Mouse (Mus musculus): ENCODE measurements around the gene Wdr66. TPM values are rescaled to one million over a fixed set of nuclear protein-coding genes. Genes with fewer than 3 reads are reported as not detected.

Wdr66 gene
- total and polyA plus RNA-seq, 3 experiments, result 0.21 to 0.34 (median 0.21) TPM

- H3K27ac ChIP-seq (ENCODE audit: insufficient read depth, low read depth), result peak overlapping the region; percentile 43
- peaks cover 7% of the 10 kb centered on the region for H3K27me3 ChIP-seq (replicated peaks)
- H3K79me2 ChIP-seq (replicated peaks; ENCODE audit: control insufficient read depth, extremely low read depth, insufficient read depth, poor library complexity, severe bottlenecking), result no peaks in the 10 kb centered on the region; the same call in 1 of the 2 replicates
- H3K4me1 ChIP-seq (ENCODE audit: control insufficient read depth in 1 of 2, insufficient read depth in 2 of 2), result peaks cover 13 to 48% of the 10 kb centered on the region in 2 experiments
- in situ Hi-C loops (cut with MboI; ENCODE audit: low pct_ligation_motif_present, low pct_unique_long_range_greater_than_20kb, low sequenced_read_pairs), result no loop called here
- DNase-seq (ENCODE audit: extremely low read depth), result peak; percentile 74
- peak overlapping the region; percentile 76 for H3K9ac ChIP-seq (ENCODE audit: insufficient read depth, low read depth)
- dilution Hi-C loops (cut with MboI; ENCODE audit: extremely low pct_ligation_motif_present, extremely low pct_unique_long_range_greater_than_20kb, low sequenced_read_pairs), result no loop called here
- no peaks in the 10 kb centered on the region for H3K9me3 ChIP-seq (replicated peaks; ENCODE audit: low read length)
- H3K4me2 ChIP-seq (ENCODE audit: insufficient read depth, low read depth, poor library complexity, severe bottlenecking), result peak overlapping the region; percentile 96
- TF ChIP-seq HCFC1 (IDR thresholded peaks at IDR 0.05; ENCODE audit: low read depth, low read length) (no peak), MYC (IDR thresholded peaks at IDR 0.05; ENCODE audit: low read depth, low read length) (peak; percentile 77), KAT2A (IDR thresholded peaks at IDR 0.05; ENCODE audit: insufficient replicate concordance, low read length) (no peak), RAD21 (IDR thresholded peaks at IDR 0.05; ENCODE audit: low read depth, low read length) (no peak), MAZ (IDR thresholded peaks at IDR 0.05; ENCODE audit: low read depth, low read length) (no peak; the same call in 1 of the 2 replicates), MAX (IDR thresholded peaks at IDR 0.05; ENCODE audit: low read length) (peak; percentile 90), NELFE (IDR thresholded peaks at IDR 0.05; ENCODE audit: low read depth, low read length) (no peak), MAFK (IDR thresholded peaks at IDR 0.05; ENCODE audit: insufficient replicate concordance, low read length) (no peak), CHD1 (IDR thresholded peaks at IDR 0.05; ENCODE audit: low read depth, low read length) (peak; percentile 90), TCF12 (IDR thresholded peaks at IDR 0.05; ENCODE audit: low read depth, low read length) (peak; percentile 96), UBTF (IDR thresholded peaks at IDR 0.05; ENCODE audit: low read depth, low read length) (peak; percentile 99), SIN3A (IDR thresholded peaks at IDR 0.05; ENCODE audit: low read length) (peak; percentile 99), IRF4 (IDR thresholded peaks at IDR 0.05; ENCODE audit: low read depth, low read length) (no peak), POLR2AphosphoS2 (IDR thresholded peaks at IDR 0.05; ENCODE audit: low read depth, low read length) (no peak), JUN (IDR thresholded peaks at IDR 0.05; ENCODE audit: insufficient read depth, low read depth, low read length) (no peak), MEF2A (IDR thresholded peaks at IDR 0.05; ENCODE audit: borderline replicate concordance, low read depth, low read length) (peak; percentile 28; the same call in 1 of the 2 replicates), BHLHE40 (IDR thresholded peaks at IDR 0.05; ENCODE audit: low read depth, low read length) (peak; percentile 45), SMC3 (IDR thresholded peaks at IDR 0.05; ENCODE audit: low read depth, low read length) (no peak), ETS1 (conservative IDR thresholded peaks at IDR 0.05; ENCODE audit: low read depth, low read length) (peak; percentile 79), ZKSCAN1 (IDR thresholded peaks at IDR 0.05; ENCODE audit: borderline replicate concordance, low read depth, low read length) (no peak), TBP (conservative IDR thresholded peaks at IDR 0.05; ENCODE audit: low read depth, low read length) (no peak), USF2 (conservative IDR thresholded peaks at IDR 0.05; ENCODE audit: low read depth, low read length) (no peak), JUND (conservative IDR thresholded peaks at IDR 0.05; ENCODE audit: low read depth, low read length) (no peak), MXI1 (IDR thresholded peaks at IDR 0.05; ENCODE audit: low read depth, low read length) (peak; percentile 96), PAX5 (IDR thresholded peaks at IDR 0.05; ENCODE audit: low read length) (no peak), RCOR1 (conservative IDR thresholded peaks at IDR 0.05; ENCODE audit: low read depth, low read length) (no peak), CHD2 (IDR thresholded peaks at IDR 0.05; ENCODE audit: low read length) (no peak), ZNF384 (IDR thresholded peaks at IDR 0.05; ENCODE audit: low read depth, low read length) (peak; percentile 90), ZMIZ1 (IDR thresholded peaks at IDR 0.05; ENCODE audit: low read depth, low read length) (no peak), EP300 (IDR thresholded peaks at IDR 0.05; ENCODE audit: low read length) (peak; percentile 33; the same call in 1 of the 2 replicates), NRF1 (IDR thresholded peaks at IDR 0.05; ENCODE audit: low read depth, low read length) (peak; percentile 50; the same call in 1 of the 2 replicates)
- H3K36me3 ChIP-seq (replicated peaks in 1 of 2; ENCODE audit: control insufficient read depth in 1 of 2, insufficient read depth in 1 of 2, low read length in 1 of 2), result peaks cover 0 to 7% of the 10 kb centered on the region in 2 experiments
- H3K4me3 ChIP-seq (replicated peaks in 1 of 3; ENCODE audit: low read depth in 2 of 3, low read length in 2 of 3, poor library complexity in 1 of 3), result peak overlapping the region; percentile 71 to 80 (median 74)
These were observed 94.2 kb downstream of the Wdr66 start for GRCm38 (mm10) chr5:123345853-123346654.

All from CH12.LX (cell line).